Mouse (Mus musculus) kidney, adult 11 months (tissue): ENCODE measurements around the gene Arl14.
"Not testable (repeated sequence)": the region's sequence is repeated elsewhere in the genome, so short reads cannot be mapped to it uniquely, and the experiment has no call there.

Experiments
- DNase-seq: peaks from one replicate; pipeline ENCODE4 v3.0.0; 2022

Gene Arl14

GRCm38 (mm10) chr3:69214566-69214965, 7.7 kb upstream of the Arl14 start:
- DNase-seq: no peak

- no peak for DNase-seq
These were observed 282 bp downstream of the Arl14 start for GRCm38 (mm10) chr3:69222502-69222900.

GRCm38 (mm10) chr3:69222987-69223386, 768 bp downstream of the Arl14 start:
- no peak for DNase-seq

DNA sequence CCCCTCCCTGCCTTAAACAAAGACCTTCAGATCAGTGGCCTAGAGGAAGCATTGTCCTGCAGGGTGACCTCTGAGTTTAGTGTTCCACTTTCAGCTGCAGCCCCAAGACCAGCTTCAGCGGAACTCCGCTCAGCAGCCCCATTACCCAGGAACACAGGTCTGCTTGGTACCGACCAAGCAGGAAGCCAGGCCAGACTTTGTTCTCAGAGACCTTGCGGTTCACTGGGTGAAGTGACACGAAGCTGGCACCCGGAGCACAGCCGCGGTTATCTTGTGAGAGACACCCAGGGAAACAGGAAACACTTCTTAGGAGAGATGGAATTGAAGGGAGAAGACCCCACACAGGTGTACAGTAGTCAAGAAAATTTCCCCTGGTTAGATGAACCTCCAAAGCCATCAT, 1.4 kb downstream of the Arl14 start:
- no peak for DNase-seq

DNA sequence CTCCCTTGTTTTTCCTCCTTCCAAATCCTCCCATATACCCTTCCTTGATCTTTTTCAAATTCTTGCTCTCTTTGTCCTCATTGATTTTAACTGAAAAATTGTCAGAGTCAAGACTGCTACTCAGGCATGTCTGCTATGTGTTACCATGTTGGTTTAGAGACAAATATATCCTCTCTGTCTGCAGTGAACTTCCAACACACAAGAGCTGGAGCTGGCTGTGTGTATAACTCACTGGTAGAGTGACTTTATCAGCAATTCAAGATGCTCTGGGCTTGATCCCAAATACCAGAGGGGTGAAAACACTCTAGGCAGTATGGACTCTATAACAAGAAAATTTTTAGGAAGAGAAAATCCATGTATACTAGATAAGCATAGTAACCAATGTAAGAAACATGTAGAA, 2.8 kb downstream of the Arl14 start:
- no peak for DNase-seq

DNA sequence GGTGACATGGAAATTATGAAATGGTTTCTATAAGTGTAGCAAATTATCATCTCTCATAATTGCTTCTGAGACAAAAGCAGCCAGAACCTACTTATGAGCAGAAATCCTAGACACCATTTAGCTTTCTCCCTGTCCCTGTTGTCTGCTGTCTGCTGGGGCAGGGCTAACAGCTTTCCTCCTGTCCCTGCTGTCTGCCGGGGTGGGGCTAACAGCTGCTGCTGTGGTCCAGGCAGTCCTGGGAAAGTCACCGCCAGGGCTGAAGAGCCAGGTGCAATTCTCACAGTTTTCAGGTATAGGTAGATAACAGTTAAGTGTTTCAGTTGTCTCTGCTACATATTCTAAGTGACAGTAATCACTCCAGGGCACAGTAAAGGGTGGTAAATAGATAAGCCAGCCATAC, 4.3 kb downstream of the Arl14 start:
- no peak for DNase-seq

DNA sequence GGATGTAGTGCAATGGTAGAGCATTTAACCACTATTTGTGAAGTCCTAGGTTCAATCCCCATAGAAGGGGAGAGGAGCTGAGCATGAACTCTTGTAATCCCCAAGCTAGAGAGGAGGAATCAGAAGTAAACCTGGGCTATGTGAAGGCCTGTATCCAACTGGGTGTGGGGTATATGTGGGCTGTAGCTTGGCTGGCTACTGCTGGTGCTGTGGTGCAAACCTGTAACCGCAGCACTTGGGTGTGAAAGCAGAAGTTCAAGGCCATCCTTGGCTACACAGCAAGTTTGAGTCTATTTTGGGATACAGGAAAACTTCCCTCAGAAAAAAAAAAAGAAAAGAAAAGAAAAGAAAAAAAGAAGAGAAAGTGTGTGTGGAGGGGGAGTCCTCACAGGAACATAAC, 5.8 kb downstream of the Arl14 start:
- no peak for DNase-seq

- DNase-seq: no peak
These were observed 9.4 kb downstream of the Arl14 start for GRCm38 (mm10) chr3:69231522-69232138.

GRCm38 (mm10) chr3:69233552-69234189, 11.5 kb downstream of the Arl14 start:
- DNase-seq: not testable (repeated sequence)

DNA sequence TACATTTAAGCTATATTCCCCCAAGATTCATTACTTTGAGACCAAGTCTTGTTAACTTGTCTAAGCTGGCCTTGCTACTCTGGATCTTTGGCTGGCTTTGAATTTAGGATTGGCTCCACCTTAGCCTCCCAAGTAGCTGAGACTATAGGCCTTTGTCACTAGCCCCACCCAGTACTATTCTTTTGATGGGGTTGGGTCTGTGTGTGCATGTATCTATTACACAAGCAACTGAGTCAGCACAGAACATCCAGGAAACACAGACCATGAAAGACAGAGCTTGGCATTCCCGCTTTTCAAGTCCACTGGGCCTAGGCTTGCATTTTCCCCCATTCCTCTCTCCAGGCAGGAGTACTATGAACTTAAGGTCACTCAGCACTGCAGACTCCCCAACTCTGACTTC, 12.3 kb downstream of the Arl14 start:
- no peak for DNase-seq

DNA sequence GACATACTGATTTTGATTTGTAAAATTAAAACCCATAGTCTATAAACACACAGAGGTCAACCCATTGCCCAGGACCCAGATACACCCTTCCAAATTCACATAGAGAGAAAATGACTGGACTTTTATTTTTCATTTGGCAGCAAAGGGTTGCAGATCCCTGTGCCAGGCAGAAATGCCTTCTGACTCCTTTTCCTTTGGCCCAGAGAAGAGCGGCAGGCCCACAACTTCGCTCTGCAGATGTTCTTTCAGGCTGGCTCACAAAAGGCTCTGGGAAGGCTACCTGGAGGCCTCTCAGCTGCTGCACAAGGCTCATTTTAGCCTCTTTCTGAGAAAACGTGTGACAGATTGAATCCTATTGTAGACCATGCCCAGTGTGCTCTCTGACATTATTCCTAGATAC, 13.6 kb downstream of the Arl14 start:
- no peak for DNase-seq

DNA sequence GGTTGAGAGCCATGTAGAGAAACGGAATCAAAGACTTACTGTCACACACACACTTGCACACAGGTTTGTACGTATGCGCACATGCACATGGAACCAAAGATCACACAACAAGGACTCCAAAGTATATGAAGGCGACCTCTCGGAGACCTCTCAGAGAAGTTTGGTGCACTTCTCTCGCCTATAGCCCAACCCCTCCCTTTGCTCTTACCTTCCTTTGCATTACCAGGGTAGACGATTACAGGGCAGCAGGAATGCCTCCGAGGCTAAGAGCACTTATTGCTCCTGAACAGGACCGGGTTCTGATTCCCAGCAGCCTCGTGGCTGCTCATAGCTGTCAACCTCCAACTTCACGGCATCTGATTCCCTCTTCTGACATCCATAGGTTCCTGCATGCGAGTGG, 14.3 kb downstream of the Arl14 start:
- no peak for DNase-seq

GRCm38 (mm10) chr3:69238141-69238851, 16.1 kb downstream of the Arl14 start:
- peak; percentile 12 for DNase-seq

DNA sequence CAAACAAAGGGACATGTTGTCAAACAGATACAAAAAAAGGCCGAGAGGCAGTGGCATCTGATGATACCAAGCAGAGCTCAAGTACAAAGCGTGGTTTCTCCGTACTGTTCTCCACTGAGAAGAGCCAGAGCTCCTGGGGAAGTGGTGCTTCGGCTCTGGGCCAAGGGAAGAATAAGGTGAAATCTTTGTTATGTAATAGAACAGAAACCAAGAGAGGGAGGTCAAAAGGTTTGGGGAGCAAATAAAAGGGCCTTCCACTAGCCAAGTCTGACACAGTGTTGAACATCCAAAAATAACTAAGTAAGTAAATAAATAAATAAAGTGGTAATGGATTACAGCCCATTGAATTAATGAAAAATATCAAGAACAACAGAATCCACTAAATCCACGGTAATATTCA, 17.0 kb downstream of the Arl14 start:
- DNase-seq: no peak

DNA sequence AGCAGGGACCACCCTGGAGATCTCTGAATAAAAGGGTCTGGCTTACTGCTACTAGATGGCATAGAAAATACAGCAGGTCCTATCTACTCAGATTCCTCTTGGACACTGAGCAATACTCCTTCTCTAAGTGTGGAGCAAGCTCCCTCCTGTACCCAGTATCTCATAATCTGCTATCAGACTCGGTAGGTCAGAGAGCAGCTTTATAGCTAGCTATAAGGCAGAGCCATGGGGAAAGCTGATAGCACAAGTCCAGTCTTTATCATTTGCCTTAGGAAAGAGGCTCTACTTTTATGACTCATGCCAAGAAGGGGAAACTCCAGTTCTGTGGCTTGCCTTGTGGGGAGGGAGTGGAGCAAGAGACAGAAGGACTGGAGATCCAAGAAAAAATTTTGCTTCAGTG, 18.8 kb downstream of the Arl14 start:
- no peak for DNase-seq

- DNase-seq: no peak
These were observed 31.1 kb downstream of the Arl14 start for GRCm38 (mm10) chr3:69253096-69253866.

GRCm38 (mm10) chr3:69254676-69255075, 32.5 kb downstream of the Arl14 start:
- DNase-seq: no peak

DNA sequence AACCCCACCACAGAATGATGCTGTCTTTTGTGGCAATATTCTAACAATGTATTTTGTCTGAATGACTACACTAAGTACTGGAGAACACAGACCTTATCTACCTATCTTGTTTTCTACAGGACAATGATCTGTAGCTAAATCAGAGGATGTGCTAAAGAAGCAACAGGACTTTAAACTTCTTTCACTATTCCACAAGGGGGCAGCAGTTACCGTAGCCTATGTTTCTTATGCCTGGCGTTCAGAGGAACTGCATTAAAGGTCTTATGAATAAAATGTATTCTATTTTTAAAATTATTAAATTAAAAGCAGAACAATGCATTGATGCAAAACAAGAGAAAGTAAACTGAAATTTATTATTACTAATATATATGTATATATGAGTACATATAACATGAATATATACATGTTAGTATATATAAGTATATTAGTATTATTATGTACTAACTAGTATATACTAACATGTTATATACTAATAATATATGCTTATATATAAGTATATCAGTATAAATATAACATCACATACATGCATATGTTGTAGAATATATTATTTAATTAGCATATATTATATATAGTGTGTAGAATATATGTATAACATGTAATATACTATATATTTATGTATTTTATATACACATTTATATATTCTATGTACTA, 35.0 kb downstream of the Arl14 start:
- no peak for DNase-seq

GRCm38 (mm10) chr3:69263010-69263643, 40.9 kb downstream of the Arl14 start:
- no peak for DNase-seq

- not testable (repeated sequence) for DNase-seq
These were observed 42.1 kb downstream of the Arl14 start for GRCm38 (mm10) chr3:69264299-69264698.

DNA sequence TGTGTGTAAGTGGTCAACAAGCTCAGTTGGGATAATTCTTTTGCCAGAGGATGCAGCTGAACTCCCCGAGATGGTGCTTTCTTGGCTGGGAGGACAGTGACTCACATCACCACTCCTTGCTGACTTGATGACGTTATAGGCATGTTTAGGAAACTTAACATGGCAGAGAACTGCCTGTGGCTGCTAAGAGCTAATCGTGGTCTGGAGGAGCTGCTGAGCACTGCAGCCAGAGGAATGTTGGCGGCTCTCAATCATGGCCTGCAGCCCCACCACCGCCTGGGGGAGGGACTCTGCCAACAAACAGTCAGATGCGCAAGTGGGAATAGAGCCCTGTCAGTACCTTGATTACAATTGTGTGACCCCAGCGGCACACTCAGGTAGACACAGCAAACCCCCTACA, 49.6 kb downstream of the Arl14 start:
- DNase-seq: no peak
